Mouse (Mus musculus) E14TG2a.4 (cell line): ENCODE results near the gene Xrcc6.

Source experiments
- CTCF ChIP-seq: conservative IDR thresholded peaks from 2 replicates; pipeline ENCODE4 v1.5.1; 2014; ENCODE audit warnings: low read length
- NANOG ChIP-seq: IDR thresholded peaks from 2 replicates; pipeline ENCODE4 v1.6.1; 2014; ENCODE audit warnings: borderline replicate concordance, low read length, mixed read lengths
- POU5F1 ChIP-seq: IDR thresholded peaks from 2 replicates; pipeline ENCODE4 v1.6.1; 2014; ENCODE audit warnings: low read length, borderline replicate concordance

- no peak for TF ChIP-seq CTCF
- TF ChIP-seq NANOG = no peak
- no peak for TF ChIP-seq POU5F1
Observed at GRCm38 (mm10) chr15:82016101-82016808, 28.6 kb downstream of the Xrcc6 start.
